Mouse (Mus musculus): ENCODE measurements around the gene Siae. TPM values are rescaled to one million over a fixed set of nuclear protein-coding genes. Genes with fewer than 3 reads are reported as not detected.
A peak's percentile ranks its signal among the peaks of the same experiment; 100 is the strongest.

Gene Siae
- total RNA-seq, 1 experiment from 2014 or later, result 10.5 TPM

GRCm38 (mm10) chr9:37653836-37654235 is 98.3 kb downstream of the Siae start:
- ATAC-seq (ENCODE audit: extremely low read depth, insufficient number of reproducible peaks, low FRiP score, poor library complexity, severe bottlenecking), result no peak

GRCm38 (mm10) chr9:37655961-37656360 is 100.5 kb downstream of the Siae start:
- ATAC-seq (ENCODE audit: extremely low read depth, insufficient number of reproducible peaks, low FRiP score, poor library complexity, severe bottlenecking), result peak; percentile 17; the same call in 1 of the 2 replicates

GRCm38 (mm10) chr9:37656439-37656881 is 101.0 kb downstream of the Siae start:
- ATAC-seq (ENCODE audit: extremely low read depth, insufficient number of reproducible peaks, low FRiP score, poor library complexity, severe bottlenecking), result peak; percentile 50

DNA sequence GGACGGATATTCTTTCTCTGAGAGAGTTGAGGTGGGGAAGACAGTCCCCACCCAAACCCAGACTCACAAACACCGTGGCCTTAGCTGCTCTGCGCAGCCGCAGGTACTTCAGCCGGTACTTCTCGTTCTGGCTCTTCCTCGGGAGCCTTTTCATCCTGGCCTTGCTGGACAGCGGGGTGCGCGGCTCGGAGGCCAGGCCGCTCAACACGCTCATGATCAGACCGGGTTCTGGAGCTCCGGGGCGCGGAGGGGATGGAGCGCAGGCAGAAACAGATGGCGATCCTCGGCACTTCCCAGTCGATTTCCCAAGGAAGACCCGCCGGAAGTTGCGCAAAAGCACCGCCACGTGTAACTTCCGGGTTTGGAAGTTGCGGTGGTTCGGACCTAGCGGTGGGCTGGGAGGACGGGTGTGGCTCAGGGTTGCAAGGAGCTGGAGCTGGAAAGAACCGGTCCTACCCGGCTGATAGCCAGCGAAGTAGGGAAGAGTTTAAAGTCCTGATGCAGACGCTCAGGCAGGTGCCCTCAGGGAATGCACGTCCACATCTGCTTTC is 101.5 kb downstream of the Siae start, which contains the start of gene Tbrg1:
TSS of gene Tbrg1 (minus strand) at position 382 of the 551 bp plus-strand sequence.
- peak; percentile 51 for ATAC-seq (ENCODE audit: extremely low read depth, insufficient number of reproducible peaks, low FRiP score, poor library complexity, severe bottlenecking)

- ATAC-seq (ENCODE audit: extremely low read depth, insufficient number of reproducible peaks, low FRiP score, poor library complexity, severe bottlenecking), result no peak
These were observed 103.9 kb downstream of the Siae start for GRCm38 (mm10) chr9:37659413-37659812.

DNA sequence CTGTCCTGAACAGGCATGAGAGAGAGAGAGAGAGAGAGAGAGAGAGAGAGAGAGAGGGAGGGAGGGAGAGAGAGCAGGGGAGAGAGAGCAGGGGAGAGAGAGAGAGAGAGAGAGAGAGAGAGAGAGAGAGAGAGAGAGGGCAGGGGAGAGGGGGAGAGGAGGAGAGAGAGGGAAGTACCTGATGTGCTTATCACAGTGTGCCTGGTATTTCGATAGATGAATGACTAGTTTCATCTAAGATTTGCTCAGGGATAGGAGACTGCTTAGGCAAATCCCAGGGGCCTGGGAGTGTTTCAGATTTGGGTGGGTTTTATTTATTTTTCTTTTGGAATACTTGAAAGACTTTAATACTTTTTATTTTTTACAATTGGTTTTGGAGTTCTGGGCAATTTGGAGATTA is 107.7 kb downstream of the Siae start:
- no peak for ATAC-seq (ENCODE audit: extremely low read depth, insufficient number of reproducible peaks, low FRiP score, poor library complexity, severe bottlenecking)

- ATAC-seq (ENCODE audit: extremely low read depth, insufficient number of reproducible peaks, low FRiP score, poor library complexity, severe bottlenecking), result no peak
These were observed 109.1 kb downstream of the Siae start for GRCm38 (mm10) chr9:37664604-37665003.

- ATAC-seq (ENCODE audit: extremely low read depth, insufficient number of reproducible peaks, low FRiP score, poor library complexity, severe bottlenecking), result no peak
These were observed 110.5 kb downstream of the Siae start for GRCm38 (mm10) chr9:37666045-37666444.

- ATAC-seq (ENCODE audit: extremely low read depth, insufficient number of reproducible peaks, low FRiP score, poor library complexity, severe bottlenecking), result no peak
These were observed 113.6 kb downstream of the Siae start, which contains the start of gene Panx3 for GRCm38 (mm10) chr9:37669115-37669514. Gene Panx3 (minus strand): TSS chr9:37669235.

- no peak for ATAC-seq (ENCODE audit: extremely low read depth, insufficient number of reproducible peaks, low FRiP score, poor library complexity, severe bottlenecking)
These were observed 114.2 kb downstream of the Siae start for GRCm38 (mm10) chr9:37669678-37670077.

DNA sequence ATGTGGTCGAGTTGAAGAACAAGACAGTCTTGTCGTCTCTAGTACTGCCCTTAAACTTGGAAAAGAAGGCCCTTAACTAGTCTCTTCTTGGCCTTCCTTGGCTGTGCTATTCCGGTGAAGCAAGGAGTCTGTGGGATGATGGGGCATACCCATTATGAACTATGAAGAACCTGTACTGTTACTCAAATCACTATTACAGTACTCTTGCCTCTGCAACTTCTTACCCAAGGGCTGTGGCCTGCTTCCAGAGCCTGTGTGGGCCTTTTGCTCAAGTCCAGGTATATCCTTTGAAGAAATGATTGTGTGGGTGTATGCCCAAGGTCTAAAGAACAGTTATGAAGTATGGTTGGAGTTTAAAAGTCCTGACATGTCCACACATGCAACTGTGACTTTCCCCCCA is 114.8 kb downstream of the Siae start:
- ATAC-seq (ENCODE audit: extremely low read depth, insufficient number of reproducible peaks, low FRiP score, poor library complexity, severe bottlenecking), result no peak

GRCm38 (mm10) chr9:37675287-37675686 is 119.8 kb downstream of the Siae start:
- no peak for ATAC-seq (ENCODE audit: extremely low read depth, insufficient number of reproducible peaks, low FRiP score, poor library complexity, severe bottlenecking)

- ATAC-seq (ENCODE audit: extremely low read depth, insufficient number of reproducible peaks, low FRiP score, poor library complexity, severe bottlenecking), result no peak
These were observed 125.6 kb downstream of the Siae start for GRCm38 (mm10) chr9:37681123-37681522.

GRCm38 (mm10) chr9:37687288-37687940 is 131.9 kb downstream of the Siae start:
- no peak for ATAC-seq (ENCODE audit: extremely low read depth, insufficient number of reproducible peaks, low FRiP score, poor library complexity, severe bottlenecking)

- no peak for ATAC-seq (ENCODE audit: extremely low read depth, insufficient number of reproducible peaks, low FRiP score, poor library complexity, severe bottlenecking)
These were observed 132.4 kb downstream of the Siae start for GRCm38 (mm10) chr9:37687941-37688303.

- ATAC-seq (ENCODE audit: extremely low read depth, insufficient number of reproducible peaks, low FRiP score, poor library complexity, severe bottlenecking), result no peak
These were observed 134.6 kb downstream of the Siae start for GRCm38 (mm10) chr9:37689970-37690686.

All from neutrophil, adult 5-6 weeks (primary cell).